Mouse (Mus musculus) intestine, embryonic 16.5 days (tissue): ENCODE measurements around the gene St6galnac4. TPM values are rescaled to one million over a fixed set of nuclear protein-coding genes. Genes with fewer than 3 reads are reported as not detected.

Source experiments
- ATAC-seq: fragments of 200-750 bp; cut with Nextera tagmentation; 2 replicates; pipeline ENCODE4 v1.8.0; 2017; ENCODE audit warnings: moderate TSS enrichment, moderate library complexity
- H3K27ac ChIP-seq: fragments of 300-500 bp; sonication (generic); 2 replicates; pipeline ENCODE4 v1.5.1; 2014; ENCODE audit warnings: mild to moderate bottlenecking, low read length
- H3K27me3 ChIP-seq: fragments of 300-500 bp; sonication (generic); replicated peaks from 2 replicates; pipeline ENCODE4 v1.6.1; 2014; ENCODE audit warnings: low read length, control low read depth, mixed read lengths; ENCODE audit not compliant: control insufficient read depth, insufficient read depth
- H3K36me3 ChIP-seq: fragments of 300-500 bp; sonication (generic); 2 replicates; pipeline ENCODE4 v1.6.1; 2014; ENCODE audit warnings: low read length, control low read depth; ENCODE audit not compliant: control insufficient read depth, insufficient read depth
- H3K4me1 ChIP-seq: fragments of 300-500 bp; sonication (generic); 2 replicates; pipeline ENCODE4 v1.6.1; 2014; ENCODE audit warnings: low read length, control low read depth, mixed read lengths; ENCODE audit not compliant: control insufficient read depth, insufficient read depth
- H3K4me2 ChIP-seq: fragments of 300-500 bp; sonication (generic); 2 replicates; pipeline ENCODE4 v1.6.1; 2014; ENCODE audit warnings: low read depth, low read length, control low read depth
- H3K4me3 ChIP-seq: fragments of 300-500 bp; sonication (generic); 2 replicates; pipeline ENCODE4 v1.5.1; 2014; ENCODE audit warnings: mild to moderate bottlenecking, low read length
- H3K9ac ChIP-seq: fragments of 300-500 bp; sonication (generic); 2 replicates; pipeline ENCODE4 v1.6.1; 2014; ENCODE audit warnings: low read depth, low read length
- H3K9me3 ChIP-seq: fragments of 300-500 bp; sonication (generic); 2 replicates; pipeline ENCODE4 v1.6.1; 2016; ENCODE audit warnings: low read length, control low read depth; ENCODE audit not compliant: control insufficient read depth
- WGBS: fragments of 180-500 bp; shearing (Covaris S2); extraction: QIAGEN DNeasy Blood & Tissue Kit; methylation state at CpG from one replicate; pipeline ENCODE4 v1.1.7; 2014; 5-methylcytosine and 5-hydroxymethylcytosine counted together
- polyA plus RNA-seq: library from polyadenylated mRNA; unstranded; fragments of >200 nt; fragmentation: Nextera tagmentation; extraction: Ambion mirVana; gene quantifications from 2 replicates; pipeline ENCODE4 v1.2.1, GENCODE M21; 2015

The St6galnac4 gene
- polyA plus RNA-seq, 1 experiment from 2014 or later, result 16.5 TPM

- 59% methylated on average over 1 of the region's 1 CpGs for WGBS
- Histone ChIP-seq H3K9ac (no peak overlapping the region), H3K9me3 (no peaks in the 10 kb centered on the region), H3K27ac (no peak overlapping the region), H3K4me3 (no peak overlapping the region), H3K36me3 (no peaks in the 10 kb centered on the region), H3K4me1 (peaks cover 9% of the 10 kb centered on the region), H3K27me3 (no peaks in the 10 kb centered on the region), H3K4me2 (no peak overlapping the region)
- no peak for ATAC-seq
Measured at GRCm38 (mm10) chr2:32639632-32640031, 52.7 kb downstream of the St6galnac4 start.

DNA sequence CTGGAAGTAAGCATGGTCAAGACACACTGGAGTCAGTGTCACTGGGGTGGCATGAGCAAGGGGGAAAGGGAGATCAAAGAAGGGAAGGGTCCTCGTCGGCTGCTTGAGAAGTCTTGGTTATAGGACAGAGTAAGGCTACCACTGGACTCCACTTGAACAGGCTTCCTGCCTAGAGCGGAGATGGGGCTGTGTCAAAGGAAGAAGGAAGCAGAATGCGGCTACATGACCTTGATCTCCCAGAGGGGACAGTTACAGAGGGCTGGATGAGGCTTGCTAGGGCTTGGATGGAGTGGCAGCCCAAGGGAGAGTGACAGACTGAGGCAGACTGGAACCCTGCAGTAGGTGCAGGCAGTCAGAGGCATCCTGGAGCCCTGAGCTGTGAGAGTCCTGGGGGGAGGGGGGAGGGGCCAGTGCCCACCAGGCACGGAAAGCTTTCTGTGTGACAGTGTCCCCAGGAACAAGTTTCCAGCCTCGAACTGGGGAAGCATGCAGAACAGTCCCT, 53.7 kb downstream of the St6galnac4 start:
- H3K27ac ChIP-seq, result no peak overlapping the region
- WGBS, result 56% methylated on average over 6 of the region's 6 CpGs
- H3K9ac ChIP-seq, result no peak overlapping the region

GRCm38 (mm10) chr2:32641810-32642209, 54.9 kb downstream of the St6galnac4 start:
- Histone ChIP-seq H3K4me2 (no peak overlapping the region), H3K4me3 (no peak overlapping the region), H3K4me1 (peaks cover 18% of the 10 kb centered on the region), H3K36me3 (no peaks in the 10 kb centered on the region), H3K9ac (no peak overlapping the region), H3K27me3 (no peaks in the 10 kb centered on the region), H3K27ac (no peak overlapping the region), H3K9me3 (no peaks in the 10 kb centered on the region)
- ATAC-seq, result no peak
- 87% methylated on average over 5 of the region's 5 CpGs for WGBS

More for the DNA sequence above, 53.7 kb downstream of the St6galnac4 start:
- Histone ChIP-seq H3K4me2 (no peak overlapping the region), H3K36me3 (no peaks in the 10 kb centered on the region), H3K4me1 (peaks cover 16% of the 10 kb centered on the region), H3K27me3 (no peaks in the 10 kb centered on the region), H3K4me3 (no peak overlapping the region), H3K9me3 (no peaks in the 10 kb centered on the region)
- no peak for ATAC-seq

DNA sequence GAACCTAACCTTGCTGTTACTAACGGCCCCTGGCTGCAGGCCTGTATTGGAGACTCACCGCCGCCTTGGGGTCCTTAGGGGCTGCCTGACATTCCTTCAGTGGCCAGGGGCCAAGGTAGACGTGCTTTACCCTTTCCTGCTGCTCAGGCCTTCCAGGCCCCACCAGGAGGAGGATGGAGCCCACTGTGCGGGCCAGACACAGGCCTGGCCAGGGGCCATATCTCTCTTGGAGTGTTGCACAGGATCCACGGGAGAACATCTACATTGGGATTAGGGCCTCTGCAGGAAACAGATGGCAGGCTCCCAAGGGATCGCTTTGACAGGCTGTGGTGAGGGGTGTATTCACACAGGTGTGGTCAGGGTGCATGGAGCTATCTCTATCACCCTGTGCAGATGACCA, 55.9 kb downstream of the St6galnac4 start:
- Histone ChIP-seq H3K4me2 (no peak overlapping the region), H3K36me3 (no peaks in the 10 kb centered on the region), H3K27me3 (no peaks in the 10 kb centered on the region), H3K4me1 (peaks cover 16% of the 10 kb centered on the region), H3K9me3 (no peaks in the 10 kb centered on the region), H3K4me3 (no peak overlapping the region), H3K27ac (peak overlapping the region; percentile 9; the same call in 1 of the 2 replicates), H3K9ac (no peak overlapping the region)
- ATAC-seq, result peak; percentile 24
- 54% methylated on average over 7 of the region's 7 CpGs for WGBS

- no peak for ATAC-seq
- WGBS, result 70% methylated on average over 9 of the region's 9 CpGs
Measured at GRCm38 (mm10) chr2:32644083-32644482, 57.2 kb downstream of the St6galnac4 start.

GRCm38 (mm10) chr2:32644799-32645475, 58.0 kb downstream of the St6galnac4 start:
- H3K4me1 ChIP-seq, result peaks cover 12% of the 10 kb centered on the region; the same call in 1 of the 2 replicates
- no peaks in the 10 kb centered on the region for H3K36me3 ChIP-seq
- peak overlapping the region; percentile 79 for H3K27ac ChIP-seq
- H3K9me3 ChIP-seq, result no peaks in the 10 kb centered on the region
- H3K27me3 ChIP-seq, result no peaks in the 10 kb centered on the region
- H3K4me3 ChIP-seq, result no peak overlapping the region
- no peak for ATAC-seq
- no peak overlapping the region for H3K4me2 ChIP-seq
- H3K9ac ChIP-seq, result peak overlapping the region; percentile 30; the same call in 1 of the 2 replicates
- WGBS, result 81% methylated on average over 8 of the region's 8 CpGs

More at GRCm38 (mm10) chr2:32644083-32644482, 57.2 kb downstream of the St6galnac4 start:
- Histone ChIP-seq H3K9ac (no peak overlapping the region; the same call in 1 of the 2 replicates), H3K4me1 (peaks cover 12% of the 10 kb centered on the region; the same call in 1 of the 2 replicates), H3K9me3 (no peaks in the 10 kb centered on the region), H3K36me3 (no peaks in the 10 kb centered on the region), H3K4me3 (no peak overlapping the region), H3K27ac (no peak overlapping the region), H3K27me3 (no peaks in the 10 kb centered on the region), H3K4me2 (no peak overlapping the region)

- Histone ChIP-seq H3K27ac (peak overlapping the region; percentile 79), H3K36me3 (no peaks in the 10 kb centered on the region), H3K27me3 (no peaks in the 10 kb centered on the region), H3K4me3 (no peak overlapping the region), H3K9ac (no peak overlapping the region), H3K4me1 (peaks cover 12% of the 10 kb centered on the region; the same call in 1 of the 2 replicates), H3K9me3 (no peaks in the 10 kb centered on the region), H3K4me2 (no peak overlapping the region)
- WGBS, result 70% methylated on average over 3 of the region's 3 CpGs
- no peak for ATAC-seq
Measured at GRCm38 (mm10) chr2:32645647-32646046, 58.8 kb downstream of the St6galnac4 start.

DNA sequence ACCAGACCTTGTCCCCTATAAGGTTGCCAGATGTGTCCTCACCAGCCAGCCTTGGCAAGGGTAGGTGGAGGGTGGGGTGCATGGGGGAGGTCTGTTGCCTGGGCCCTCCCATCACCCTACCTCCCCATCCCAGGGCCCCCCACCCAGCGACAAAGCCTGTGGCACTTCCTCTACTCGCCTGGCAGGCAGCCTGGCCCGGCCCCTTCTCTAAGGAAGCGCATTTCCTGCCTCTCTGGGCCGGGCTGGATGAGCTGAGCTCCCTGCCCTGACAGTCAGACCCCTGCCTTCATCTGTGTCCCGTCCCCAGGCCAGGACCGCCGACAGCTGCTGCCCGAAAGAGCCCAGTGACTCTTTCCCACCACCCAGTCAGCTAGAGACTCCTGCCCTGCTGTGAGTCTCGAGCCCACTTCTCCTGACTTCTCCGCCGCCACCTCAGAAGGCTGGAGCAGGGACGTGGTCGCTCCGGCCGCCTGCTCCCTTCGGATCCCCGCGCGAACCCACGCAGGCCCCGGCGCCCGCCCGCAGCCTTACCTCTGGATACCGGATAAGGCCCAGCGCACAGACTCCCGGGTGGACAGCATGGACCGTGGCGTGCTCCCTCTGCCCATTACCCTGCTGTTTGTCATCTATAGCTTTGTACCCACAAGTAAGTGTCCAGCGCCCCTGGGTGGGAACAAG, 59.6 kb downstream of the St6galnac4 start, which contains the start of gene Eng:
Gene Eng, plus strand, starts transcription at position 217 of the 678 bp plus-strand sequence.
- Histone ChIP-seq H3K4me1 (peaks cover 12% of the 10 kb centered on the region; the same call in 1 of the 2 replicates), H3K36me3 (no peaks in the 10 kb centered on the region), H3K9ac (peak within 1 kb of the TSS; percentile 67), H3K9me3 (no peaks in the 10 kb centered on the region), H3K4me2 (peak within 1 kb of the TSS; percentile 46), H3K27ac (peak within 1 kb of the TSS; percentile 79), H3K27me3 (no peaks in the 10 kb centered on the region), H3K4me3 (peak within 1 kb of the TSS; percentile 48)
- peak; percentile 52; the same call in 1 of the 2 replicates for ATAC-seq
- WGBS, result 49% methylated on average over 31 of the region's 31 CpGs

DNA sequence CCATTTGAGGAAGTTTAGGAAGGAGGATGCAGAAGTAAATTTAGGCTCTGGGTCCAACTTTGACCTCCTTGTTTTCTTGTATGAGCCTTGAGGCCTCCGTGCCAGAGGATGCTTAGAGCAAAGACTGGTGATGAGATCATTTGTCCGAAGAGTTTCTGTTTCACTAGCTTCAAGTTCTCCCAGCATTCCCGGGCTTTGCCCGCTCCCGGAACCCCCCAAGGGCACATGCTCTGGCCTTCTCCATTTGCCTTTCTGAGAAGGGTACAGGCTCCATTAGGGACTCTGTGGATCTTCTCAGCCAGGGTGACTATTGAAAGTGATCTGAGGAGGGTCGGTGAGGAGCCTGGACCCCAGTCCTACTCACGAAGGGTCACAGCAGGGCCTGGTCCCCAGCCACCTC, 60.5 kb downstream of the St6galnac4 start:
- Histone ChIP-seq H3K4me3 (peak overlapping the region; percentile 48), H3K27ac (peak overlapping the region; percentile 79; the same call in 1 of the 2 replicates), H3K36me3 (no peaks in the 10 kb centered on the region), H3K9ac (peak overlapping the region; percentile 67), H3K4me2 (peak overlapping the region; percentile 46), H3K27me3 (no peaks in the 10 kb centered on the region), H3K9me3 (no peaks in the 10 kb centered on the region), H3K4me1 (peaks cover 12% of the 10 kb centered on the region; the same call in 1 of the 2 replicates)
- ATAC-seq, result no peak
- WGBS, result 88% methylated on average over 7 of the region's 7 CpGs
